Mouse (Mus musculus) stomach, embryonic 15.5 days (tissue): ENCODE measurements around the gene Vcl. TPM values are rescaled to one million over a fixed set of nuclear protein-coding genes. Genes with fewer than 3 reads are reported as not detected.

ENCODE experiments used
- ATAC-seq: fragments of 200-750 bp; cut with Nextera tagmentation; 2 replicates; pipeline ENCODE4 v1.8.0; 2017; ENCODE audit warnings: low read depth, moderate number of reproducible peaks, moderate TSS enrichment; ENCODE audit not compliant: insufficient read depth, low FRiP score
- H3K27ac ChIP-seq: fragments of 300-500 bp; sonication (generic); 2 replicates; pipeline ENCODE4 v1.5.1; 2015; ENCODE audit warnings: mild to moderate bottlenecking, inconsistent platforms
- H3K27me3 ChIP-seq: fragments of 300-500 bp; sonication (generic); replicated peaks from 2 replicates; pipeline ENCODE4 v1.6.1; 2015; ENCODE audit warnings: inconsistent platforms
- H3K36me3 ChIP-seq: fragments of 300-500 bp; sonication (generic); 2 replicates; pipeline ENCODE4 v1.6.1; 2015; ENCODE audit warnings: inconsistent platforms
- H3K4me1 ChIP-seq: fragments of 300-500 bp; sonication (generic); 2 replicates; pipeline ENCODE4 v1.6.1; 2015; ENCODE audit warnings: inconsistent platforms
- H3K4me2 ChIP-seq: fragments of 300-500 bp; sonication (generic); 2 replicates; pipeline ENCODE4 v1.6.1; 2015; ENCODE audit warnings: mild to moderate bottlenecking, inconsistent platforms
- H3K4me3 ChIP-seq: fragments of 300-500 bp; sonication (generic); replicated peaks from 2 replicates; pipeline ENCODE4 v1.5.1; 2015; ENCODE audit warnings: inconsistent platforms
- H3K9ac ChIP-seq: fragments of 300-500 bp; sonication (generic); 2 replicates; pipeline ENCODE4 v1.6.1; 2015; ENCODE audit warnings: inconsistent platforms
- H3K9me3 ChIP-seq: fragments of 300-500 bp; sonication (generic); 2 replicates; pipeline ENCODE4 v1.6.1; 2016; ENCODE audit warnings: inconsistent platforms
- WGBS: fragments of 180-500 bp; shearing (Covaris S2); methylation state at CpG from one replicate; pipeline ENCODE4 v1.1.7; 2015; 5-methylcytosine and 5-hydroxymethylcytosine counted together
- polyA plus RNA-seq: library from polyadenylated mRNA; unstranded; fragments of >200 nt; fragmentation: Nextera tagmentation; extraction: Ambion mirVana; gene quantifications from 2 replicates; pipeline ENCODE4 v1.2.1, GENCODE M21; 2015

Vcl gene
- polyA plus RNA-seq, 1 experiment from 2014 or later, result 74.4 TPM

DNA sequence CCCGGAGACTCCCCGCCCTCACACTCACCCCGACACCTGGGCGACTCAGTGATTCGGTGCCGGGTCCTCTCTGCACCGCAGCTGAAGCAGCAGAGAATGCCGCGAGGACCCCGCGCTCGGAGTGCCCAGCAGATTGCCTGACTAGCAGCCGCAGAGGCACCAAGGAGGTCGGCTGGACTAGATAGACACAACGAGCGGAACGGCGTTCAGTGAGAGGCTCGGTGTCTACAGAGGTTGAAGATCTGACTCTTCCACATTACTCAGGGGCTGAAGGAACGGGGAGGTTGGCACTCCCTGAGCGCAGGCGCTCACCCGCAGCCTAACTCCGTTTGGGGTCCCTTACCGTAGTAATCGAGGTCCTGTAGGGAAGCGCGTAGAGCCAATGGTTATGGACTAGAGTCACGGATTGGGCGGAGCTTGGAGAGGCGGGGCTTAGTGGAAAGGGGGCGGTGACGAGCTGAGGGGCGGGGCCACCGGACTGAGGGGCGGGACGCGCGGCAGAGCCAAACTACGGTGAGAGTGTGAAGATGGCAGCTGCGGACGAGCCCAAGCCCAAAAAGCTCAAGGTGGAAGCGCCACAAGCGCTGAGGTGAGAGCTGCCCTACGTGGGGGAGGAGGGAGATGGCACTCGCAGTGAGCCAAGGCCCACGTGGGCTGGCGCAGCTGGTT lies 123.0 kb downstream of the Vcl start, which contains the start of the genes Ap3m1 and Adk:
Gene Ap3m1 (minus strand): TSS at position 397 of the 669 bp plus-strand sequence.
Gene Adk (plus strand): TSS at position 463 of the 669 bp plus-strand sequence.
- peak; percentile 98 for ATAC-seq
- Histone ChIP-seq H3K27me3 (no peaks in the 10 kb centered on the region), H3K4me1 (0 out of 2 replicates have a peak, but pooled peaks cover 4% of the 10 kb centered on the region), H3K4me2 (peak within 1 kb of the TSS; percentile 95), H3K9ac (peak within 1 kb of the TSS; percentile 73), H3K27ac (peak within 1 kb of the TSS; percentile 94), H3K4me3 (peak within 1 kb of the TSS; percentile 87), H3K9me3 (no peaks in the 10 kb centered on the region), H3K36me3 (no peaks in the 10 kb centered on the region)
- WGBS, result under 1% methylated on average over 44 of the region's 48 CpGs

DNA sequence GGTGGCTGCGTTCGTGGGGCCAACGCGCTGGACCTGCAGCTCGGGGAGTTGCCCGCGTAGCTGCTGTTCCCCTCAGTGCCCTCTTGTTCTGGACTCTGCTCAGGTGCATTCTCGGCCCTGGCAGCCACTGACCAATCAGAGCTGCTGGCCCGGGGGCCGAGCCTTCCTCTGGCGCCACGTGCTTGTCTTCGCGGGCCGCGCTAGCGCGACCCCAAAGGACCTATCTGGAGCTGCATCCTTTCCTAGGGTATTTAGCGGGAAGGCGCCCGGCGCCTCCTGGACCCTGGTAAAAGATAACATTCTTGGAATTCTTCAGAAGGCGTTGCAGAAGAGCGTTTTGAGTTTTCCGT lies 123.6 kb downstream of the Vcl start:
- Histone ChIP-seq H3K9me3 (no peaks in the 10 kb centered on the region), H3K4me2 (peak overlapping the region; percentile 95), H3K9ac (peak overlapping the region; percentile 73), H3K27me3 (no peaks in the 10 kb centered on the region), H3K4me3 (peak overlapping the region; percentile 87), H3K36me3 (no peaks in the 10 kb centered on the region), H3K4me1 (0 out of 2 replicates have a peak, but pooled peaks cover 4% of the 10 kb centered on the region), H3K27ac (peak overlapping the region; percentile 94)
- peak; percentile 74 for ATAC-seq
- 0% methylated on average over 25 of the region's 25 CpGs for WGBS

DNA sequence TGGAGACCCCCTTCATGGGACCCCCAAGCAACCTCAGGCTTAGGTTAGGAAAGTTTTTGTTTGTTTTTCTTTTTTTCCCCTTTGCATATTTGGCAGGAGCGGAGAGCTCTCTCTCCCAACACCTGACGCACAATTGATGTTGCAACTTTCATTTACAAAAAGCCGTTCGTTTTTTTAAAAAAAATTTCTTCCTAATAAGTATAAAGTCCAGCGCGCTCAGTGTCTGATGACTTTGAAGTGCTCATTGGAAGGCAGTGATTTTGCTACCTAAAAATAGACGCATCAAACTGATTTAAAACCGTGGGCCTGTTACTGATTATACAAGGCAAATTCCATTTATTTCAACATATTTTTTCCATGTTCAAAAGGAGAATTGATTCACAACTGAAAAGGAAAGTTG lies 124.0 kb downstream of the Vcl start:
- no peak for ATAC-seq
- H3K27me3 ChIP-seq, result no peaks in the 10 kb centered on the region
- H3K36me3 ChIP-seq, result no peaks in the 10 kb centered on the region
- WGBS, result 6% methylated on average over 8 of the region's 8 CpGs
- peak overlapping the region; percentile 87 for H3K4me3 ChIP-seq
- peak overlapping the region; percentile 95 for H3K4me2 ChIP-seq
- H3K9ac ChIP-seq, result peak overlapping the region; percentile 73; the same call in 1 of the 2 replicates
- peak overlapping the region; percentile 94 for H3K27ac ChIP-seq
- H3K9me3 ChIP-seq, result no peaks in the 10 kb centered on the region
- H3K4me1 ChIP-seq, result 0 out of 2 replicates have a peak, but pooled peaks cover 4% of the 10 kb centered on the region

DNA sequence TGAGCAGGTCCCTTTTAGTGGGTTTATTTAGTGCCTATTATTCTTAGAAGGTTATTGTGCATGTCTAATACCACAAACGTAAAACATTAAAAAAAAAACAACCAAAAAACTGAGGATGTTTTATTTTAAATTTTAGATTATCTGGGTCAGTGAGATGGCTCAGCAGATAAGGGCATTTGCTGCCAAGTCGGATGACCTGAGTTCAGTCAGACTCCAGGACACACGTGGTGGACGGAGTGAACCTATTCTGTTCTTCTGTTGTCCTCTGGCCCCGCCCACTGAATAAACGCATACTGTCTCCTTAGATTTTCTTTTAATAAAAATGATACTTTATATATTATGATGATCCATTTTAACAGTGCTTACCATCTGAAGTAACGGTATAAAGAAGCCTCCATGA lies 124.4 kb downstream of the Vcl start:
- no peak overlapping the region for H3K27ac ChIP-seq
- no peak for ATAC-seq
- no peaks in the 10 kb centered on the region for H3K27me3 ChIP-seq
- no peak overlapping the region for H3K9ac ChIP-seq
- peak overlapping the region; percentile 95 for H3K4me2 ChIP-seq
- H3K36me3 ChIP-seq, result no peaks in the 10 kb centered on the region
- 0 out of 2 replicates have a peak, but pooled peaks cover 4% of the 10 kb centered on the region for H3K4me1 ChIP-seq
- H3K9me3 ChIP-seq, result no peaks in the 10 kb centered on the region
- peak overlapping the region; percentile 87; the same call in 1 of the 2 replicates for H3K4me3 ChIP-seq
- 49% methylated on average over 7 of the region's 7 CpGs for WGBS

DNA sequence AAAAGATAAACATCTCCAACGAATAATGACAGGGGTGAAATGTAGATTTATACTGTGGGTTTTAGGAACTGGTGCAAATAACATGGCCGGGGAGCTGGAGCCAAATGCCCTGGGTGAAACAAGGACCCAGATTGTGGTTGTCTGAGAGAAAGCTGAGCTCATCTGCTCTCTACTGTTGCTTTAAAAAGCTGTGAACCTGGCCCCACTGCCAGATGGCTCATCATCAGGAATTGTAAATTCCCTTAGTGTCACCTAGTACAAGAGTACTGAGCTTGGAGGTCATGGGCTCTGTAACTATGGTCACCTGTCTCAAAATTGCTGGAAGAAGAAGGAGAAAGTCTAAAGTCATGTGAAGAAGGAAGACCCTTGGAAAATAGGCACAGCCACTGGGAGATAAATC lies 129.8 kb downstream of the Vcl start:
- Histone ChIP-seq H3K36me3 (no peaks in the 10 kb centered on the region), H3K27ac (no peak overlapping the region), H3K4me3 (no peak overlapping the region), H3K27me3 (no peaks in the 10 kb centered on the region), H3K9me3 (no peaks in the 10 kb centered on the region), H3K9ac (no peak overlapping the region), H3K4me2 (no peak overlapping the region), H3K4me1 (no peaks in the 10 kb centered on the region)
- ATAC-seq, result no peak
- 76% methylated on average over 2 of the region's 2 CpGs for WGBS

DNA sequence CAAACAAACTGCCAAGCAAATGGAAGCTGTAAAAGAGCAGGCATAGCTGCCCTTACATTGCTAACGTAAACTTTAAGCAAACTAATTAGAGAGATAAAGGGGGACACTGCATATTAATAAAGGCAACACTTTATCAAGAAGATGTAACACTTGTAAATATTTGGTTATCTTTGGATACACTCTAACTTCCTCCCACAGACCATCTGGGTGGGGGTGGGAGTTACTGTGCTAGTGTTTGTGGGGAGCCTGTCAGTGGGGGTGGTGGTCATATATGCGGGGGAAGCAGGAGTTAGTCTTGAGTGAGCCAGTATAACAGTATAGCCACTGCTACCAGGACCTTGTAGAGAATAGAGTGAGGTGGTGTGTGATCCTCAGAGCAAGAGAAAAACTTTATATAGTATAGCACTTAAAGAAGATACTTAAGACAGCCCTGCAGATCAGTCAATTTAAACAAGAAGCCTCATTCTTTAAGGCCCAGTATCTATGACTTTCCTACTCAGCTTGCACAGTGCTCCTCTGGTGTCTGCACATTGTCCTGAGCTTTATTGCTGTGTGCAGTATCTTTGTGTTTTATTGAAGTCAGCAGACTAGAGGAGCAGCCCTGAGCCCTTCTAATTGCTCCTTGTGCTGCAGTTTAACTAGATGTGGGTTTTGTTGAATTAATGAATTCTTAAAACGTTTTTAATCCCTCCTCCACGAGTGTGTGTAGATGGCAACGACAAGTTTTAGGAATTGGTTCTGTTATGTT lies 133.7 kb downstream of the Vcl start:
- ATAC-seq, result no peak
- H3K27me3 ChIP-seq, result no peaks in the 10 kb centered on the region
- H3K36me3 ChIP-seq, result no peaks in the 10 kb centered on the region
- H3K9ac ChIP-seq, result no peak overlapping the region
- no peak overlapping the region for H3K4me2 ChIP-seq
- no peaks in the 10 kb centered on the region; the same call in 1 of the 2 replicates for H3K4me1 ChIP-seq
- no peaks in the 10 kb centered on the region for H3K9me3 ChIP-seq
- 52% methylated on average over 5 of the region's 5 CpGs for WGBS
- no peak overlapping the region for H3K27ac ChIP-seq
- H3K4me3 ChIP-seq, result no peak overlapping the region

DNA sequence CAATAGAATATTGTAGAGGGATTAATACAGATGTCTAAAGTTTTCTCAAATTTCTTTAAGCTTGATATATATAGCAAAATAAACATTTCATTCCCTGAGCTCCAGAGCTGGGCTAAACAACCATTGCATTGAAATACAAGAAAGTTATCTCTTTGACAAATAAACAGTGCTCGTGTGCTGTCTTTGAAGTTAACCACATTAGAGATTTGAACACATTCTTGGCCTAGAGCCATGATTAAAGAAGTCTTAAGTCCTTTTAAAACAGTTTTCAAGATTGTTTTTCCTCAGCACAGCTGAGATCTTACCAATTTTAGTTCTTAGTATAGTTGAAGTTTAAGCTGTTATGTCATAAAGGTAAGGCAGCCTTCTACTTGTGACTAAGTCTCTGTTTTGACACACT lies 135.1 kb downstream of the Vcl start:
- H3K9ac ChIP-seq, result no peak overlapping the region
- whole genome bisulfite sequencing, result 22% methylated on average over 1 of the region's 1 CpGs
- no peaks in the 10 kb centered on the region for H3K27me3 ChIP-seq
- no peak overlapping the region for H3K27ac ChIP-seq
- no peak for ATAC-seq
- no peak overlapping the region for H3K4me3 ChIP-seq
- H3K4me2 ChIP-seq, result no peak overlapping the region
- H3K9me3 ChIP-seq, result no peaks in the 10 kb centered on the region
- no peaks in the 10 kb centered on the region for H3K36me3 ChIP-seq
- H3K4me1 ChIP-seq, result no peaks in the 10 kb centered on the region; the same call in 1 of the 2 replicates

DNA sequence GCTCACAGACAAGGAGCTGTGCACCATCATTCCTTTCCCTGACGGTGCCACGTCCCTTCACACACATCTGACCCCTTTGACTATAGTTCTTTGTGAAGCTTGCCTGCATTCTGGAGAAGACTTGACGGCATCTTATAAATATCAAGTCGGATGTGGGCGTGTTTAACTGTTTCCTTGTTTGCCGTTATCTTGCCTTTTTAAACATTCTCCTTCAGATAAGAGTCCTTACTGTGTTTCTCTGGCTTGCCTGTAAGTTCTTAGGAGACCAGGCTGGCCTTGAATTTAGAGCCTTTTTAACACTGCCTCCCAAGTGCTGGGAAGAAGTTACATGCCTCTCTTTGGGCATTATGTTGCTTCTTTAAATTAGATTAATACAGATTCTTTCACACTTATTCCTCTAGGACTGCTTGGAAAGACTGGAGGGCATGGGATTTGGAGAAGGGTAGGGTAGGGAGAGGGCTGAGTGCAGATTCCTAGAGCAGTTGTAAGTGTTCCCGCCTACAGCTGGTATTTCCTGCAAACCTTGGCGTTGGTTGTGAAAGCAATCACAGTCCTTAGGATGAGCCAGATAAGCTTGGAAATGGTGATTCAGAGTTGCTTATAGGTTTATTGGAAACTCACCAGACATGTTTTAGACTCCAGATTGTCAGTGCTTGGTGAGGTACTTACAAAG lies 136.4 kb downstream of the Vcl start:
- Histone ChIP-seq H3K9ac (no peak overlapping the region), H3K36me3 (no peaks in the 10 kb centered on the region), H3K27ac (no peak overlapping the region), H3K4me3 (no peak overlapping the region), H3K27me3 (no peaks in the 10 kb centered on the region), H3K4me1 (no peaks in the 10 kb centered on the region; the same call in 1 of the 2 replicates), H3K9me3 (no peaks in the 10 kb centered on the region), H3K4me2 (no peak overlapping the region)
- no peak for ATAC-seq
- WGBS, result 33% methylated on average over 8 of the region's 8 CpGs

DNA sequence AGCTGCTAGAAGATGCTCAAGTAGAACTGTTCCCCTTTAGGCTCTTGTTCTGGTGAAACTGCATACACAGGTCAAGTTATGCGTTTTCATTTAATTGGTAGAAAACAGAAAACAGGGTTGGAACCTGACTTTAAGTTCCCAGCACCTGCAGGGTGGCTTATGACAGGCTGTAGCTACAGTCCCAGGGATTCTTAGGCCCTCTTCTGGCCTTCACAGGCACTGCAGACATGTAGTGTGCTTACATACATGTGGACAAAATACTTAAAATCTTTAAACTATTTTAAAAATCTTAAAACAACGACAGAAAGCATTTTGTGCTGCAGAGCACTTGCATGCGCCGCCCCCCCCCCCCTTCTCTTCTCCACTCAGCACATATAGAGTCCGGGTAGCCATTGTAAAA lies 140.4 kb downstream of the Vcl start:
- Histone ChIP-seq H3K27me3 (no peaks in the 10 kb centered on the region), H3K4me1 (no peaks in the 10 kb centered on the region; the same call in 1 of the 2 replicates), H3K9me3 (no peaks in the 10 kb centered on the region), H3K36me3 (no peaks in the 10 kb centered on the region), H3K4me2 (no peak overlapping the region), H3K27ac (no peak overlapping the region), H3K4me3 (no peak overlapping the region), H3K9ac (no peak overlapping the region)
- WGBS, result 80% methylated on average over 5 of the region's 5 CpGs
- no peak for ATAC-seq

DNA sequence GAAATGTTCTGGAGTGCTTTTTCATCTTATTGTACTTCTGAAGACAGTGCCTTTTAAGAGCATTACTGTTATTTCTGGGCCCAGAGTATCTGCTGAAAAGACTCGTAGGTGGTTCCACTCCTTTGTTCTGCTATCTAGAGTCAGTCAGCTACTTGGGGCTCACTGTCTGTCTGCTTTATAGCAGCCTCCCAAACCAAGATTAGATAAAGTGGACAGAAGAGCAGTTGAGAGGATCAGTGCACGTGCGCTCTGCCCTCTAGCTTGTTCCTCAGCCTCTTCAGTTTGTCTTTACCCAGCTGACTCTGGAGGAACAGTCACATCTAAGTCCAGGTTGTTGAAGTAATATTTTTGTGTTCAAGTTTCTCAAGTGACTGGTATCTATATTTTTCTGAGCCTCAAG lies 144.8 kb downstream of the Vcl start:
- Histone ChIP-seq H3K27ac (no peak overlapping the region), H3K9ac (no peak overlapping the region), H3K4me3 (no peak overlapping the region), H3K36me3 (no peaks in the 10 kb centered on the region), H3K27me3 (no peaks in the 10 kb centered on the region), H3K9me3 (no peaks in the 10 kb centered on the region), H3K4me2 (no peak overlapping the region), H3K4me1 (peaks cover 8% of the 10 kb centered on the region; the same call in 1 of the 2 replicates)
- WGBS, result 60% methylated on average over 3 of the region's 3 CpGs
- ATAC-seq, result no peak

DNA sequence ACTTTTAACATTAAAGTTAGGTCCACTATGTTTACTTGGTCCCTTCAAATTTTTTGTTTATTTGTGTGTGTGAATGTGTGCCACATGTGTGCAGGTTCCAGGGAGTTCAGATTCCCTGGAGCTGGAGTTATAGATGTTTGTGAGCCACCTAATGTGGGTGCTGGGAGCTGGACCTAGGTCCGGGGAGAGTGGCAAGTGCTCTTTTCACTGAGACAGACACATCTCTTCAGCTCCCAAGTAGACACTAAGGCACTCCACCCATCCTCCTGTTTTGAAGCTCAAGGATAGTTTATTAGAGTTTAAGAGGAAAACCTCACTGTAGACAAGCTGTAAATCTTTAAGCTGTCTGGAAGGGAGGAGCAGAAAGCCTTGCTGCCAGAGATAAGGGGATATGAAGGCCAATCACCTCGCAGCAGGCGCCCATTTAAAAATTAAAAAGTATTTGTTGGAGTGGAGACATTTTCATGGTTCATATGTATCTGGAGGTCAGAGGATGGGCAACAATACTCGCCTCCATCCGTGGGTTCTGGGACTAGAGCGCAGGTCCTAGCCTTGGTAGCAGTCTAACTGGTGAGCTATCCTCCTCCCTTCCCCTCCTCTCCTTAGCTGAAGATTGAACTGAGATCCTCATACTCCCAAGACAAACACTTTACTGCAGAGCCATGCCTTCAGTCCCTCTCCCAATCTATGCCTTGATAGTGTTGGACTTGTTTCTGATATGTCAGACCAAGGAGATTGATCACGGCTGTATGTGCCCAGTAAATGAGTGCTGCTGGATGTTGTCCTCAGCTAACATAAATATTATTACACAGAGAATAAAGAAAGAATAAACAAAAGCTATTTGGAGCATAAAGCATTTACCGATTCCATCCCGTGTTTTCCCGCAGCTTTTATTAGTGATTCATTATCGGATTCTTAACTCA lies 145.5 kb downstream of the Vcl start:
- WGBS, result 30% methylated on average over 11 of the region's 11 CpGs
- Histone ChIP-seq H3K36me3 (no peaks in the 10 kb centered on the region), H3K4me2 (peak overlapping the region; percentile 84), H3K4me3 (peak overlapping the region; percentile 68; the same call in 1 of the 2 replicates), H3K4me1 (peaks cover 11% of the 10 kb centered on the region; the same call in 1 of the 2 replicates), H3K27ac (peak overlapping the region; percentile 90), H3K9ac (no peak overlapping the region), H3K27me3 (no peaks in the 10 kb centered on the region), H3K9me3 (no peaks in the 10 kb centered on the region)
- no peak for ATAC-seq
